Mouse (Mus musculus): ENCODE data around the gene Ep300.
"Not testable (repeated sequence)": the region's sequence is repeated elsewhere in the genome, so short reads cannot be mapped to it uniquely, and the experiment has no call there.

Gene Ep300

GRCm38 (mm10) chr15:81594146-81594696 lies 9.1 kb downstream of the Ep300 start:
- DNase-seq (ENCODE audit: low read depth), result no peak

GRCm38 (mm10) chr15:81598742-81599141 lies 13.6 kb downstream of the Ep300 start:
- not testable (repeated sequence) for DNase-seq (ENCODE audit: low read depth)

GRCm38 (mm10) chr15:81605241-81605640 lies 20.1 kb downstream of the Ep300 start:
- DNase-seq (ENCODE audit: low read depth), result no peak

GRCm38 (mm10) chr15:81606634-81607033 lies 21.5 kb downstream of the Ep300 start:
- DNase-seq (ENCODE audit: low read depth), result peak; percentile 48

- DNase-seq (ENCODE audit: low read depth), result no peak
These were observed 64.6 kb downstream of the Ep300 start for GRCm38 (mm10) chr15:81649516-81650455.

- no peak for DNase-seq (ENCODE audit: low read depth)
These were observed 65.5 kb downstream of the Ep300 start for GRCm38 (mm10) chr15:81650636-81651035.

- no peak for DNase-seq (ENCODE audit: low read depth)
These were observed 76.5 kb downstream of the Ep300 start for GRCm38 (mm10) chr15:81661701-81662100.

GRCm38 (mm10) chr15:81663281-81663680 lies 78.1 kb downstream of the Ep300 start:
- DNase-seq (ENCODE audit: low read depth), result no peak

GRCm38 (mm10) chr15:81663697-81664561 lies 78.8 kb downstream of the Ep300 start, which contains the start of gene L3mbtl2:
TSS of gene L3mbtl2 (plus strand) at chr15:81663889.
- DNase-seq (ENCODE audit: low read depth), result peak; percentile 93

- DNase-seq (ENCODE audit: low read depth), result peak; percentile 34
These were observed 81.8 kb downstream of the Ep300 start for GRCm38 (mm10) chr15:81666957-81667356.

- DNase-seq (ENCODE audit: low read depth), result peak; percentile 25
These were observed 85.1 kb downstream of the Ep300 start for GRCm38 (mm10) chr15:81670231-81670640.

- no peak for DNase-seq (ENCODE audit: low read depth)
These were observed 91.5 kb downstream of the Ep300 start for GRCm38 (mm10) chr15:81676637-81677036.

GRCm38 (mm10) chr15:81680301-81680805 lies 95.2 kb downstream of the Ep300 start:
- DNase-seq (ENCODE audit: low read depth), result no peak

GRCm38 (mm10) chr15:81693366-81693966 lies 108.3 kb downstream of the Ep300 start:
- no peak for DNase-seq (ENCODE audit: low read depth)

- peak; percentile 51 for DNase-seq (ENCODE audit: low read depth)
These were observed 109.1 kb downstream of the Ep300 start for GRCm38 (mm10) chr15:81693967-81694881.

- no peak for DNase-seq (ENCODE audit: low read depth)
These were observed 109.7 kb downstream of the Ep300 start for GRCm38 (mm10) chr15:81694891-81695290.

GRCm38 (mm10) chr15:81697175-81697574 lies 112.0 kb downstream of the Ep300 start, which contains the start of gene Chadl:
TSS of gene Chadl (minus strand) at chr15:81697287.
- no peak for DNase-seq (ENCODE audit: low read depth)

- peak; percentile 47 for DNase-seq (ENCODE audit: low read depth)
These were observed 112.7 kb downstream of the Ep300 start for GRCm38 (mm10) chr15:81697847-81698246.

- no peak for DNase-seq (ENCODE audit: low read depth)
These were observed 113.4 kb downstream of the Ep300 start for GRCm38 (mm10) chr15:81698532-81698931.

GRCm38 (mm10) chr15:81700161-81700560 lies 115.0 kb downstream of the Ep300 start:
- no peak for DNase-seq (ENCODE audit: low read depth)
